Mouse (Mus musculus): ENCODE data around the gene Olfr611.
"Not testable (repeated sequence)": the region's sequence is repeated elsewhere in the genome, so short reads cannot be mapped to it uniquely, and the experiment has no call there.

The Olfr611 gene

DNA sequence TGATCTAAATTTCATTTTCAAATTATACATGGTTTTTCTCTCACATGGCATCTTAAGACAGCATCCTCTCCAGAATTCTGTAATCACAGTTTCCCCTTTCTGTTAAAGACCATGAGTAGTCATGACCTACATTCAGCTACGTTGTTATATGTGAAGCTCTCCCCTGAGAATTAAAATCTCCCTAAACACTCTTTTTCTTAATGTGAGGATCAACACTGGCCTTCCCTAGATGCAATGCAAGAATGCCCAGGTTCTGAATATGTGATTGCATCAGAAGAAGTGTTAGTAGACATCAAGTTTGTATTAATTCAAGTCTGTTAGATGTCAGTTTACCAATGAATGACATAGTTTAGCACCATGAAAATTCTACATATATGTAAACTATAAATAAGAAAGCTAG, at the start of gene Olfr611:
Gene Olfr611 (minus strand): TSS at position 101 of the 400 bp plus-strand sequence.
- not testable (repeated sequence) for DNase-seq (ENCODE audit: low spot score in 2 of 2)

DNA sequence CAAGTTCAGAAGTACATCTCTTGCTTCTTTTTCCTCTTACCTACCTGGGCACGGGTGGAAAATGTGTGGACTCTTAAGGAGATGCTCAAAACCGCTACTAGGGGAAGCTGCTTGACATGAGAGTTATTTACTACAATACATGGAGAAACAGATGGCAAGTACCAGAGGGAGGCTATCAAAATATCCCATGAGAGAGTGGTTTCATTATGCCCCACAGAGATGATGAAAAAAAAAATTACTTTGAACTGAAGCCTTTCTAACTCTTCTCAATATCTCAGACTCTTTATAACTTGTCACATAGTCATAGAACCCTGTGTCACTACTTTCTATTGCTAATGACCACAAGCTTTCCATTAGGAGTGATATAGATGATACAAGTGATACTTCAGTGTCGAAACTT, 48.4 kb upstream of the Olfr611 start, which contains the start of gene Olfr616:
Gene Olfr616 (minus strand): TSS at position 101 of the 400 bp plus-strand sequence.
- DNase-seq (ENCODE audit: low spot score in 2 of 2), result no peak

DNA sequence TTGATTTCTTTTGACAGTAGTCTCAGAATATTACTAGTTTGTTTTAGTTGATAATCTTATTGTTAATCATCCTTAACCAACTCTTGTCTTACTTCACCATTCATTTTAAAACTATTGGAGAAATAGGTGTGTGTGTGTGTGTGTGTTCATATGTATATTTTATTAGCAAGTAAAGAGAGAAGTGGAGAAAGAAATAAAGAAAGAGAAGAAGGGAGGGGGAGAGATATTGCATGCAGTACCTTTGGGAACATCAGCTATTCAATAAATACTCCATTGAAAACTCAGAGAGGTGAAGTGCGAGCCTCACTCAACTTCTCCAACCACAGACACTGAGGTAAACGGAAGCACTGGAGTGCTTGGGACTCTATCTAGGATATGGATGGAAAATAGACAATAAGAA, 35.1 kb upstream of the Olfr611 start, which contains the start of gene Olfr615:
Gene Olfr615 (plus strand): TSS at position 301 of the 400 bp plus-strand sequence.
- no peak for DNase-seq (ENCODE audit: low spot score in 2 of 2)

- DNase-seq (ENCODE audit: low spot score in 2 of 2), result no peak
These were observed 27.1 kb upstream of the Olfr611 start, which contains the start of gene Olfr613 for GRCm38 (mm10) chr7:103547774-103548173. Gene Olfr613, plus strand, starts transcription at chr7:103548074.

- not testable (repeated sequence) for DNase-seq (ENCODE audit: low spot score in 2 of 2)
These were observed 22.0 kb upstream of the Olfr611 start, which contains the start of gene Olfr612 for GRCm38 (mm10) chr7:103542617-103543016. Gene Olfr612, minus strand, starts transcription at chr7:103542717.

DNA sequence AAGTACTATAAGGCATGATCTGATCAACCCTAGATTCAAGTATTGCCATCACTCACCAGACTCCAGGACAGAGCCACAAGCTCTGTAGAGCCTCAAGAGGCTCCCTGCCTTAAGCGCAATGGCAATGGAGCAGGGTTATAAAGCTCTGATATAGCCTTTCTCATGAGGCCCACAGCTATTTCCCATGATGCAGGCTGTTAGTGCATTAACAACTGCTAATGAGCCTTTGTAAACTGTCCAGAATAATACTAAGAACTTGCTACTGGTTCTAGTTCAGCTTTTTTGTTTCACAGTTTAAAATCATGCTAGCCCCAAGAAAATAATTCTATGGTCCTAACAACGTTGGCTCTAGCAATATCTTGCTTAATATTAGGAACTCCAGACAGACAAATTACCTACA, 8.6 kb downstream of the Olfr611 start, which contains the start of gene Olfr610:
Gene Olfr610 (minus strand): TSS at position 101 of the 400 bp plus-strand sequence.
- DNase-seq (ENCODE audit: low spot score in 2 of 2), result no peak

GRCm38 (mm10) chr7:103497962-103498361, 22.7 kb downstream of the Olfr611 start, which contains the start of gene Olfr609:
Gene Olfr609, minus strand, starts transcription at chr7:103498062.
- no peak for DNase-seq (ENCODE audit: low spot score in 2 of 2)

DNA sequence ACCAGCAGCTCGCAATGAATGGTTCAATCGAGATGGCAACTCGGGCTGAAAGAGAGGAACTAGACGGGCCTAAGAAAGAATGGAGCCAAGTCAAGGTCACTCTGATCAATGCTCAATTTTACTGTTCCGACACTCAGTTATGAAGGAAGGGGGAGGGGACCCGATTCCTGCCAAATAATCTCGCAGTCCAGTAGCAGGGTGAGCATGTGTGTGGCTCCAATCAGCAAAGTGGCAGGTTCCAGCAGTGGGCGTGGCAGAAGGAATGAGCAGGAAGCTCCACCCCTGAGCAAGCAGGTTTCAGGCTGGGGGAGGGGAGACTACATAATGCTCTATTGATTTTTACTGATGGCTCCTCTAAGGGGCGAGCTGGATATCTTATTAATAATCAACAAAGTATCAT, 43.5 kb downstream of the Olfr611 start:
- not testable (repeated sequence) for DNase-seq (ENCODE audit: low spot score in 2 of 2)

DNA sequence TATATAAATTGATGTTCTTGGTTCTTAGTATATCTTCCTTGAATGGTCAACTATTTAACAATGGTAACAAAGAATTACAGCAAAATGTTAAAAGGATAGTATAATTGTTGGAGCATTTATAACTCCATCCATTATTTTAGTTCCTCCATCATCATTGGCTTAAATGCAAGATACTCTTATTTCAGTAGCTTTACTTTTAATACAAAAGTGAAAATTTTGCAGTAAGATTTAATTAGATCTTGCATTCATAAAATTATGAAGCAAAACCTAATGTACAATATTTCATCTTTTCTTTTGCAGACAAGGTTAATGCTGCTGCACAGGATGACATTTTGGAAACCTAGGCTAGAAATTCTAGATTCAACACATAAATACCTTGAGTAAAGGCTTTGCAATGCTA, 51.1 kb downstream of the Olfr611 start, which contains the start of gene Olfr608:
Gene Olfr608 (plus strand): TSS at position 301 of the 400 bp plus-strand sequence.
- DNase-seq (ENCODE audit: low spot score in 2 of 2), result no peak
